Mouse (Mus musculus) adipocyte (in vitro differentiated cells): ENCODE data around the gene Lrfn2.

Experiments used
- DNase-seq: peaks from one replicate; pipeline ENCODE4 v3.0.0-alpha.2; 2016; ENCODE audit warnings: low spot score

The Lrfn2 gene

GRCm38 (mm10) chr17:48931621-48932405, at the start of gene Lrfn2:
TSS of gene Lrfn2 (plus strand) at chr17:48932379.
- no peak for DNase-seq

GRCm38 (mm10) chr17:48887472-48888385, 44.5 kb upstream of the Lrfn2 start:
- DNase-seq, result no peak

- DNase-seq, result no peak
Observed at GRCm38 (mm10) chr17:48905286-48906040, 26.7 kb upstream of the Lrfn2 start.

GRCm38 (mm10) chr17:48913437-48913836, 18.7 kb upstream of the Lrfn2 start:
- DNase-seq, result no peak

- no peak for DNase-seq
Observed at GRCm38 (mm10) chr17:48917411-48917810, 14.8 kb upstream of the Lrfn2 start.

- DNase-seq, result no peak
Observed at GRCm38 (mm10) chr17:48918458-48918857, 13.7 kb upstream of the Lrfn2 start.

GRCm38 (mm10) chr17:48922905-48923304, 9.3 kb upstream of the Lrfn2 start:
- no peak for DNase-seq

GRCm38 (mm10) chr17:48925426-48925825, 6.8 kb upstream of the Lrfn2 start:
- no peak for DNase-seq

- no peak for DNase-seq
Observed at GRCm38 (mm10) chr17:48930994-48931393, 1.2 kb upstream of the Lrfn2 start.

GRCm38 (mm10) chr17:48932406-48932906, 277 bp downstream of the Lrfn2 start:
- no peak for DNase-seq

GRCm38 (mm10) chr17:48932916-48933315, 737 bp downstream of the Lrfn2 start:
- DNase-seq, result no peak

GRCm38 (mm10) chr17:48935201-48935600, 3.0 kb downstream of the Lrfn2 start:
- DNase-seq, result no peak

GRCm38 (mm10) chr17:48936445-48937141, 4.4 kb downstream of the Lrfn2 start:
- DNase-seq, result no peak

- DNase-seq, result no peak
Observed at GRCm38 (mm10) chr17:48938711-48939220, 6.6 kb downstream of the Lrfn2 start.

- no peak for DNase-seq
Observed at GRCm38 (mm10) chr17:48946315-48946714, 14.1 kb downstream of the Lrfn2 start.

GRCm38 (mm10) chr17:48946765-48947164, 14.6 kb downstream of the Lrfn2 start:
- DNase-seq, result no peak

- DNase-seq, result no peak
Observed at GRCm38 (mm10) chr17:48951250-48951649, 19.1 kb downstream of the Lrfn2 start.

- no peak for DNase-seq
Observed at GRCm38 (mm10) chr17:48956033-48956631, 24.0 kb downstream of the Lrfn2 start.

GRCm38 (mm10) chr17:48960161-48960698, 28.1 kb downstream of the Lrfn2 start:
- DNase-seq, result no peak

- no peak for DNase-seq
Observed at GRCm38 (mm10) chr17:48962646-48963045, 30.5 kb downstream of the Lrfn2 start.
